Mouse (Mus musculus) heart, postnatal 0 days (tissue): ENCODE results near the gene Dysf.

Source experiments
- CTCF ChIP-seq: IDR thresholded peaks from 2 replicates; pipeline ENCODE4 v1.5.1; 2016; ENCODE audit warnings: antibody characterized with exemption, control low read depth, low read depth
- EP300 ChIP-seq: IDR thresholded peaks from 2 replicates; pipeline ENCODE4 v1.6.1; 2016; ENCODE audit warnings: antibody characterized with exemption, low read depth

GRCm38 (mm10) chr6:84225587-84225986 lies 217.2 kb downstream of the Dysf start:
- TF ChIP-seq CTCF (no peak), EP300 (no peak)
